Mouse (Mus musculus) gastrocnemius, postnatal 36 days (tissue): ENCODE data around the gene Olfr322. TPM values are rescaled to one million over a fixed set of nuclear protein-coding genes. Genes with fewer than 3 reads are reported as not detected.
"Not testable (repeated sequence)": the region's sequence is repeated elsewhere in the genome, so short reads cannot be mapped to it uniquely, and the experiment has no call there.

Experiments
- DNase-seq, 2 experiments: peaks; one replicate each; pipeline ENCODE4 v3.0.0; 2022
- intact Hi-C: fragments of 180-260 bp; cut with DNase I; formaldehyde crosslinking; loops from one replicate; pipeline ENCODE4 v1.15.1; 2025
- total RNA-seq, 2 experiments: library from RNA; stranded (reverse); gene quantifications; 2 replicates each; pipeline ENCODE4 v1.2.3; 2021

Olfr322 gene
- total RNA-seq, 2 experiments from 2014 or later = not detected

GRCm38 (mm10) chr11:58717723-58718122 is 59.1 kb downstream of the Olfr322 start:
- intact Hi-C loops, DNase-seq: not testable (repeated sequence)

Other genes with a start within 250 kb of the Olfr322 start
- gene 1810065E05Rik, start 237.7 kb upstream of the Olfr322 start, total RNA-seq = not detected
- gene Gm12253, start 226.2 kb upstream of the Olfr322 start, total RNA-seq = not detected
- gene Lypd9, start 205.9 kb upstream of the Olfr322 start, total RNA-seq = not detected
- not detected for gene Olfr30, start 196.5 kb upstream of the Olfr322 start, total RNA-seq
- not detected for gene Olfr332, start 166.2 kb upstream of the Olfr322 start, total RNA-seq
- gene Olfr331, start 156.2 kb upstream of the Olfr322 start, total RNA-seq = not detected
- not detected for gene Olfr330, start 123.9 kb upstream of the Olfr322 start, total RNA-seq
- not detected for gene Olfr329-ps, start 112.4 kb upstream of the Olfr322 start, total RNA-seq
- not detected for gene Olfr328, start 103.1 kb upstream of the Olfr322 start, total RNA-seq
- not detected for gene Olfr224, start 88.2 kb upstream of the Olfr322 start, total RNA-seq
- gene Olfr325, start 81.1 kb upstream of the Olfr322 start, total RNA-seq = not detected
- gene Olfr324, start 63.7 kb upstream of the Olfr322 start, total RNA-seq = not detected
- gene 2210407C18Rik, start 42.7 kb upstream of the Olfr322 start, total RNA-seq = not detected
- not detected for gene Olfr323, start 28.3 kb upstream of the Olfr322 start, total RNA-seq
- not detected for gene Trim58, start 18.3 kb upstream of the Olfr322 start, total RNA-seq
- not detected for gene Olfr320, start 22.3 kb downstream of the Olfr322 start, total RNA-seq
- gene Olfr319, start 40.4 kb downstream of the Olfr322 start, total RNA-seq = not detected
- not detected for gene Olfr318, start 65.2 kb downstream of the Olfr322 start, total RNA-seq
- gene Olfr317, start 80.4 kb downstream of the Olfr322 start, total RNA-seq = not detected
- not detected for gene Olfr316, start 94.0 kb downstream of the Olfr322 start, total RNA-seq
- not detected for gene Olfr315, start 114.4 kb downstream of the Olfr322 start, total RNA-seq
- not detected for gene Olfr314, start 124.2 kb downstream of the Olfr322 start, total RNA-seq
- gene Fam183b, start 143.2 kb downstream of the Olfr322 start, total RNA-seq = not detected
- not detected for gene Olfr313, start 156.2 kb downstream of the Olfr322 start, total RNA-seq
- not detected for gene Olfr312, start 170.5 kb downstream of the Olfr322 start, total RNA-seq
- not detected for gene Olfr311, start 180.5 kb downstream of the Olfr322 start, total RNA-seq
- 1 to 10 TPM in 1 of 2 experiments, under 1 TPM in 1; 0.69 to 1.1 TPM for gene Gm12258, start 188.4 kb downstream of the Olfr322 start, total RNA-seq
- 1 to 10 TPM in 1 of 2 experiments, under 1 TPM in 1; 0.74 to 1.2 TPM for gene 2810021J22Rik, start 208.4 kb downstream of the Olfr322 start, total RNA-seq
- 1 to 10 TPM; 2.0 to 3.2 TPM for gene Zfp39, start 245.4 kb downstream of the Olfr322 start, total RNA-seq